Mouse (Mus musculus) erythroblast, embryonic 14.5 days (primary cell): Measurements from ENCODE around the gene Col9a2.

Experiments used
- GATA1 ChIP-seq: IDR thresholded peaks from 2 replicates; pipeline ENCODE4 v1.6.1; 2012; ENCODE audit warnings: low read length, inconsistent platforms, mixed read lengths
- TAL1 ChIP-seq: IDR thresholded peaks from 3 replicates; pipeline ENCODE4 v1.6.1; 2012; ENCODE audit warnings: low read length, inconsistent platforms, mixed read lengths

DNA sequence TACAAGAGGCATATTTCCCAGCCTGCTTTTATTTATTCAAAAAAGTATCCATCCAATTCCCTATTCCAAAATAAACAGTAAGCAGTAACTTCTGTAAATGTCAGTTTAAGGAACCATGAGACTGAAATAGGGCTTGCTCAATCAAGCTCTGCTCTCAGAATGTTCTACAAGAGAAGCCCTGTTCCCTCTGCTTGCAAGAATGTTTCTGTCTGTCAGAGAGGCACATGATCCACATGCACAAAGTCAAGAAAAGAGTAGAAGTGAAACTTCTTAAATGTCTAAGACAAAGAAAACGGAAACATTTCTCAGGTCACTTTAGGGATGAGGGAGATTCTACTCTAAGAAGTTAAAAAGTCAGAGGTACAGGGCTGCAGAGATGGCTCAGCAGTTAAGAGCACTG, 46.2 kb upstream of the Col9a2 start:
- no peak for TF ChIP-seq TAL1
- TF ChIP-seq GATA1 = no peak
